Mouse (Mus musculus): ENCODE results near the gene Ptpre. TPM values are rescaled to one million over a fixed set of nuclear protein-coding genes. Genes with fewer than 3 reads are reported as not detected.

The Ptpre gene
- total RNA-seq, 1 experiment from 2014 or later: 157 TPM

Other genes with a start within 250 kb of the Ptpre start
- gene Foxi2, start 127.2 kb upstream of the Ptpre start, total RNA-seq (2017): not detected in 3 replicates
- gene Clrn3, start 8.8 kb upstream of the Ptpre start, total RNA-seq (2017): not detected in 3 replicates
- gene Mki67, start 178.9 kb downstream of the Ptpre start, total RNA-seq (2017): 2.9 to 12.3 TPM (median 3.7 TPM) in 3 replicates